Mouse (Mus musculus): ENCODE measurements around the gene Mmp13.
"Not testable (repeated sequence)": the region's sequence is repeated elsewhere in the genome, so short reads cannot be mapped to it uniquely, and the experiment has no call there.

Mmp13 gene

DNA sequence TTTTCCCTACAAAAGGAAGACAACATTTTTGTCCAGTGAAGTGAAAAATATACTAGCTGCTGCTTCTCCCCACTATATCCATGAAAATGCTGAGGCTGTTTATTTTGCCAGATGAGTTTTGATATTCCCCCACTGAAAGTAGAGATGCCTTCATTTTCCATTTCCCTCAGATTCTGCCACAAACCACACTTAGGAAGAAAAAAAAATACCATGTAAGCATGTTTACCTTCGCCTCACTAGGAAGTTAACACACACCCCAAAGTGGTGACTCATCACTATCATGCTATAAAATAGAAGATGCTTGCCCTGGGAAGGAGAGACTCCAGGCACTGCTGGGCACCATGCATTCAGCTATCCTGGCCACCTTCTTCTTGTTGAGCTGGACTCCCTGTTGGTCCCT is at the start of gene Mmp13:
Gene Mmp13 (plus strand): TSS at position 301 of the 400 bp plus-strand sequence.
- DNase-seq: no peak

DNA sequence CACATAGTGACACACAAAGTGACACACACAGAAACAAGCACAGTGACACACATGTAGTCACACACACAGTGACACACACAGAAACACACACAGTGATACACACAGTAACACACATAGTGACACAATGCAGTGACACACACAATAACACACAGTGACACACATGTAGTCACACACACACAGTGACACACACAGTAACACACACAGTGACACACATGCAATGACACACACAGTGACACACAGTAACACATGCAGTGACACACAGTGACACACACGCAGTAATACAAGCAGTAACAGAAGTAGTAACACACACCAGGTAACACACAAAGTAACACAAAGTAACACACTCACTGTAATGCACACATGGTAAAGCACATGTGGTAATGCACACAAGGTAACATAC is 33.7 kb upstream of the Mmp13 start:
- no peak for DNase-seq

DNA sequence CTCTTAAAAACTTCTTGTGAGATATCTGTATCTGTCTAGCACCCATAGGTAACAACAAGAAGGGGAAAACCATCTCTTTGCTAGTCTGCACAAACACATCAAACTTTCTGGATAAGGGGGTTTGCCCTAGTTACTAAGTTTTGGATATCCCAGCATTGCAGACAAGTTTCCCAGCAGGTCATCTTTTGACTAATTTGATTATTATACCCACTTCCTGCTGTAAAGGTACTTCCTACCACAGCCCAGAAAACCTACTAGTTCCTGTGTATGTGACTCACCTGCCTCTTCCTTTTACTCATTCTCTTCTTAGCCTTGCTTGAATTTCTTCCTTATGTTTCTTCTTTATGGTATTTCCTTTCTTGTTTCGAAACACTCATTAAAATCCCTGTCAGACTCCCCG is 32.3 kb upstream of the Mmp13 start:
- DNase-seq: no peak

- no peak for DNase-seq
These were observed 19.3 kb upstream of the Mmp13 start for GRCm38 (mm10) chr9:7252797-7253654.

- DNase-seq: no peak
These were observed 10.6 kb upstream of the Mmp13 start for GRCm38 (mm10) chr9:7261667-7262066.

DNA sequence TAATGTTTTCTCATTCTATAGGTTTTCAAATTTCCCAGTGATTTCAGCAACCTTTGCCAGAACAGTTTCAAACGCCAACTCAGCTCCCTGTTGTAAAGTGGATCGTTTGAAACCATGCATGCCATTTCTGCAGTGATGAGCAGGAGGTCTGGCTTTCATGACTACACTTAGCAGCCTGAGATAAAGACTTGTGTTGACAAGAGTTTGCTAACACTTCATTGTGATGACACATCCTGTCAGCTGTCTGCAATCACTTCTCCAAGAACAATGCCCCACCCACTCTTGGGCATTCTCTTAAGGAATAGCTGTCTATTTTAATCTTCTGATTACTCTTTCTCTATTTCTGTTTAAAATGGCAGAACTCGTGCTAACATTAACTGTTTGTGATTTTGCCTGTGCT is 2.2 kb upstream of the Mmp13 start:
- no peak for DNase-seq

- DNase-seq: no peak
These were observed 10.4 kb downstream of the Mmp13 start for GRCm38 (mm10) chr9:7282565-7283302.

- not testable (repeated sequence) for DNase-seq
These were observed 11.0 kb downstream of the Mmp13 start for GRCm38 (mm10) chr9:7283303-7283684.

DNA sequence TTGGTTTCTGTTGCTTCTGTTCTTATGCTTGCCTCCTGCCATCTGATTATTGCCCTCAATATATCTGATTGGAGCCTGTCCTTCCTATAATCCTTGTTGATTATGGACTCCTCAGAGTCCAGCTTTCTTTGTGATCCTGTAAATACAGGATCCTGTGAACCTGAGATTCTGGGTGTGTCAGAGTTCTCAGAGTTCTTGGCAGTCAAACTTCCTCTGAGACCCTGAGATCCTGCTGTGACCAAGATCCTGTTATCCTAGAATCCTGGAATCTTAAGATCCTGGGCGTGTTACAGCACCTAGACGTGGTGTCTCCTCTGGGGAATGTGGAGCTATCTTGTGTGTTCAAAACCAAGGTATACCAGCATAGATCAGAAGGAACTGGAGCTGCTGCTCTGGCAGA is 17.2 kb downstream of the Mmp13 start:
- DNase-seq: no peak

- DNase-seq: no peak
These were observed 17.6 kb downstream of the Mmp13 start for GRCm38 (mm10) chr9:7289901-7290300.

GRCm38 (mm10) chr9:7292132-7292531 is 19.8 kb downstream of the Mmp13 start:
- DNase-seq: no peak

GRCm38 (mm10) chr9:7331847-7332246 is 59.5 kb downstream of the Mmp13 start:
- no peak for DNase-seq

Measured in right cerebral cortex, adult 18-20 months (tissue).